17 mouse cellular contexts compared by ENCODE assay signal in the genomic region with DNA sequence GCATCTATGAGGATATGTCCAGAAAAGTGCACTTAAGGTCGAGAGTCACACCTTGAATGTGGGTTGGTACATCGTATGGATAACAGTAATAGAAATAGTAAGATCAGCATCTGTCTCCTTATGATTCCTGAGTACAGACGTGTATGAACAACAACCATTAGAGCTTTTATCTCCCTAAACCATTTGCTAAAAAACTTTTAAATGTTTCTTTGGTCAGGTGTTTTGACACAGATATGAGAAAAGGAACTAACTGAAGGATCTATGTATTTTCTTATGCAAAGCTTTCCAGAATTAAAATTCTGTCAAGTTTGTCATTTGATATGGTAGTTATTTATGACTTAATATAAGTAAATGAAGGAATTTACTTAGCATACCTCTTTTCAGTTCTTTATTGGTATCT.
"Had no signal": no experiment of that assay in that cellular context is flagged by ENCODE, and none has a peak within 500 bp of the region (broad histone marks: within the 10 kb centered on the region; RNA-seq: fewer than 3 reads in every experiment).

No protein-coding gene starts in this region.

- H3K27ac ChIP-seq: neural tube, embryonic 12.5 days; neural tube, embryonic 13.5 days; neural tube, embryonic 15.5 days; stomach, embryonic 15.5 days; stomach, postnatal 0 days had no signal

- H3K4me3 ChIP-seq: neural tube, embryonic 12.5 days; neural tube, embryonic 13.5 days; neural tube, embryonic 15.5 days; stomach, embryonic 15.5 days had no signal

- H3K9me3 ChIP-seq: neural tube, embryonic 12.5 days; neural tube, embryonic 13.5 days; neural tube, embryonic 15.5 days; stomach, embryonic 15.5 days had no signal

- H3K36me3 ChIP-seq: neural tube, embryonic 12.5 days; neural tube, embryonic 13.5 days; neural tube, embryonic 15.5 days; stomach, embryonic 15.5 days had no signal

- H3K27me3 ChIP-seq: neural tube, embryonic 12.5 days; neural tube, embryonic 13.5 days; neural tube, embryonic 15.5 days; stomach, embryonic 15.5 days had no signal

- DNase-seq: retina, postnatal 1 day; right cerebral cortex, adult 18-20 months; right cerebral cortex, postnatal 14 days; right cerebral cortex, postnatal 25 days; right cerebral cortex, postnatal 4 days; spleen, adult 18-20 months; thymus, adult 18-20 months; thymus, adult 2 months; thymus, postnatal 14 days; thymus, postnatal 25 days; thymus, postnatal 36 days; thymus, postnatal 4 days had no signal

- H3K4me1 ChIP-seq: neural tube, embryonic 12.5 days; neural tube, embryonic 13.5 days; neural tube, embryonic 15.5 days; stomach, embryonic 15.5 days had no signal

- H3K9ac ChIP-seq: neural tube, embryonic 12.5 days; neural tube, embryonic 13.5 days; neural tube, embryonic 15.5 days; stomach, embryonic 15.5 days had no signal
